Mouse (Mus musculus) heart, embryonic 13.5 days (tissue): ENCODE data around the gene Kif27. TPM values are rescaled to one million over a fixed set of nuclear protein-coding genes. Genes with fewer than 3 reads are reported as not detected.

Experiments used
- ATAC-seq: fragments of 200-750 bp; cut with Nextera tagmentation; 2 replicates; pipeline ENCODE4 v1.8.0; 2017; ENCODE audit warnings: moderate TSS enrichment; ENCODE audit not compliant: insufficient number of reproducible peaks, low FRiP score, low TSS enrichment; ENCODE audit errors: extremely low read depth
- H3K27ac ChIP-seq: fragments of 300-500 bp; sonication (generic); replicated peaks from 2 replicates; pipeline ENCODE4 v1.5.1; 2015; ENCODE audit warnings: moderate library complexity, mild to moderate bottlenecking, inconsistent platforms
- H3K27me3 ChIP-seq: fragments of 300-500 bp; sonication (generic); replicated peaks from 2 replicates; pipeline ENCODE4 v1.6.1; 2015; ENCODE audit warnings: mild to moderate bottlenecking, inconsistent platforms
- H3K36me3 ChIP-seq: fragments of 300-500 bp; sonication (generic); 2 replicates; pipeline ENCODE4 v1.6.1; 2015; ENCODE audit warnings: mild to moderate bottlenecking, inconsistent platforms
- H3K4me1 ChIP-seq: fragments of 300-500 bp; sonication (generic); 2 replicates; pipeline ENCODE4 v1.6.1; 2015; ENCODE audit warnings: inconsistent platforms
- H3K4me2 ChIP-seq: fragments of 300-500 bp; sonication (generic); 2 replicates; pipeline ENCODE4 v1.6.1; 2015; ENCODE audit warnings: inconsistent platforms, mild to moderate bottlenecking, moderate library complexity
- H3K4me3 ChIP-seq: fragments of 300-500 bp; sonication (generic); 2 replicates; pipeline ENCODE4 v1.5.1; 2015; ENCODE audit warnings: moderate library complexity, mild to moderate bottlenecking, inconsistent platforms
- H3K9ac ChIP-seq: fragments of 300-500 bp; sonication (generic); 2 replicates; pipeline ENCODE4 v1.6.1; 2015; ENCODE audit warnings: inconsistent platforms, mild to moderate bottlenecking, moderate library complexity
- H3K9me3 ChIP-seq: fragments of 300-500 bp; sonication (generic); 2 replicates; pipeline ENCODE4 v1.6.1; 2016; ENCODE audit warnings: inconsistent platforms
- WGBS: fragments of 180-500 bp; shearing (Covaris S2); methylation state at CpG from one replicate; pipeline ENCODE4 v1.1.7; 2015; ENCODE audit warnings: mixed read lengths; 5-methylcytosine and 5-hydroxymethylcytosine counted together
- polyA plus RNA-seq: library from polyadenylated mRNA; unstranded; fragments of >200 nt; fragmentation: Nextera tagmentation; extraction: Ambion mirVana; gene quantifications from 2 replicates; pipeline ENCODE4 v1.2.1, GENCODE M21; 2015

Gene Kif27
- polyA plus RNA-seq, 1 experiment from 2014 or later = 0.17 TPM

- Histone ChIP-seq H3K4me2 (peak overlapping the region; percentile 98), H3K36me3 (no peaks in the 10 kb centered on the region), H3K9ac (peak overlapping the region; percentile 84), H3K9me3 (no peaks in the 10 kb centered on the region), H3K4me3 (peak overlapping the region; percentile 76), H3K27ac (0 out of 2 replicates have a peak overlapping the region, but pooled peaks have one; percentile 24), H3K27me3 (peaks cover 8% of the 10 kb centered on the region), H3K4me1 (0 out of 2 replicates have a peak, but pooled peaks cover 3% of the 10 kb centered on the region)
- WGBS = 11% methylated on average over 7 of the region's 7 CpGs
- ATAC-seq = no peak
Observed at GRCm38 (mm10) chr13:58359304-58359653, 357 bp upstream of the Kif27 start.

GRCm38 (mm10) chr13:58352996-58353395 lies 5.9 kb downstream of the Kif27 start:
- Histone ChIP-seq H3K27ac (no peak overlapping the region), H3K4me1 (no peaks in the 10 kb centered on the region), H3K4me3 (no peak overlapping the region), H3K4me2 (no peak overlapping the region), H3K9me3 (no peaks in the 10 kb centered on the region), H3K9ac (no peak overlapping the region), H3K27me3 (peaks cover 7% of the 10 kb centered on the region), H3K36me3 (no peaks in the 10 kb centered on the region)
- ATAC-seq = no peak

- 35% methylated on average over 4 of the region's 4 CpGs for WGBS
- Histone ChIP-seq H3K4me1 (no peaks in the 10 kb centered on the region), H3K4me2 (no peak overlapping the region), H3K9ac (no peak overlapping the region), H3K27me3 (no peaks in the 10 kb centered on the region), H3K9me3 (no peaks in the 10 kb centered on the region), H3K27ac (no peak overlapping the region), H3K4me3 (no peak overlapping the region), H3K36me3 (no peaks in the 10 kb centered on the region)
- ATAC-seq = no peak
Observed at GRCm38 (mm10) chr13:58350606-58351005, 8.3 kb downstream of the Kif27 start.

- 76% methylated on average over 9 of the region's 9 CpGs for WGBS
- Histone ChIP-seq H3K9me3 (no peaks in the 10 kb centered on the region), H3K27ac (no peak overlapping the region)
Observed at GRCm38 (mm10) chr13:58344505-58344904, 14.4 kb downstream of the Kif27 start.

GRCm38 (mm10) chr13:58337456-58337855 lies 21.5 kb downstream of the Kif27 start:
- 70% methylated on average over 12 of the region's 12 CpGs for WGBS
- Histone ChIP-seq H3K27ac (no peak overlapping the region), H3K36me3 (no peaks in the 10 kb centered on the region), H3K9ac (no peak overlapping the region), H3K4me2 (no peak overlapping the region), H3K4me1 (no peaks in the 10 kb centered on the region), H3K9me3 (no peaks in the 10 kb centered on the region), H3K27me3 (no peaks in the 10 kb centered on the region), H3K4me3 (no peak overlapping the region)
- no peak for ATAC-seq

More at GRCm38 (mm10) chr13:58344505-58344904, 14.4 kb downstream of the Kif27 start:
- Histone ChIP-seq H3K4me1 (no peaks in the 10 kb centered on the region), H3K4me2 (no peak overlapping the region), H3K4me3 (no peak overlapping the region), H3K27me3 (no peaks in the 10 kb centered on the region), H3K9ac (no peak overlapping the region), H3K36me3 (no peaks in the 10 kb centered on the region)
- ATAC-seq = no peak

GRCm38 (mm10) chr13:58334116-58334515 lies 24.8 kb downstream of the Kif27 start:
- no peak overlapping the region for H3K9ac ChIP-seq
- no peak overlapping the region for H3K4me2 ChIP-seq
- ATAC-seq = no peak
- 85% methylated on average over 5 of the region's 5 CpGs for WGBS
- H3K4me3 ChIP-seq = no peak overlapping the region
- no peaks in the 10 kb centered on the region for H3K4me1 ChIP-seq
- no peaks in the 10 kb centered on the region for H3K36me3 ChIP-seq
- no peaks in the 10 kb centered on the region for H3K9me3 ChIP-seq
- no peak overlapping the region for H3K27ac ChIP-seq
- no peaks in the 10 kb centered on the region for H3K27me3 ChIP-seq

GRCm38 (mm10) chr13:58317768-58318167 lies 41.2 kb downstream of the Kif27 start:
- Histone ChIP-seq H3K4me2 (no peak overlapping the region), H3K27ac (no peak overlapping the region), H3K4me1 (no peaks in the 10 kb centered on the region), H3K27me3 (no peaks in the 10 kb centered on the region), H3K9me3 (no peaks in the 10 kb centered on the region), H3K9ac (no peak overlapping the region), H3K36me3 (no peaks in the 10 kb centered on the region), H3K4me3 (no peak overlapping the region)
- 48% methylated on average over 2 of the region's 2 CpGs for WGBS
- no peak for ATAC-seq

- no peak for ATAC-seq
- Histone ChIP-seq H3K27ac (no peak overlapping the region), H3K36me3 (no peaks in the 10 kb centered on the region), H3K9me3 (no peaks in the 10 kb centered on the region), H3K9ac (no peak overlapping the region), H3K4me3 (no peak overlapping the region), H3K4me1 (no peaks in the 10 kb centered on the region), H3K27me3 (no peaks in the 10 kb centered on the region), H3K4me2 (no peak overlapping the region)
- WGBS = 45% methylated on average over 6 of the region's 6 CpGs
Observed at GRCm38 (mm10) chr13:58314991-58315390, 43.9 kb downstream of the Kif27 start.

GRCm38 (mm10) chr13:58313758-58314157 lies 45.2 kb downstream of the Kif27 start:
- Histone ChIP-seq H3K4me2 (no peak overlapping the region), H3K36me3 (no peaks in the 10 kb centered on the region), H3K27me3 (no peaks in the 10 kb centered on the region), H3K4me1 (no peaks in the 10 kb centered on the region), H3K27ac (no peak overlapping the region), H3K9ac (no peak overlapping the region), H3K9me3 (no peaks in the 10 kb centered on the region), H3K4me3 (no peak overlapping the region)
- 66% methylated on average over 3 of the region's 3 CpGs for WGBS
- no peak for ATAC-seq

- Histone ChIP-seq H3K9me3 (no peaks in the 10 kb centered on the region), H3K4me1 (no peaks in the 10 kb centered on the region), H3K4me2 (no peak overlapping the region), H3K9ac (no peak overlapping the region), H3K27me3 (no peaks in the 10 kb centered on the region), H3K36me3 (no peaks in the 10 kb centered on the region), H3K4me3 (no peak overlapping the region), H3K27ac (no peak overlapping the region)
- 61% methylated on average over 3 of the region's 3 CpGs for WGBS
- ATAC-seq = no peak
Observed at GRCm38 (mm10) chr13:58311351-58311750, 47.6 kb downstream of the Kif27 start.

GRCm38 (mm10) chr13:58309499-58309898 lies 49.4 kb downstream of the Kif27 start:
- H3K36me3 ChIP-seq = no peaks in the 10 kb centered on the region
- no peaks in the 10 kb centered on the region for H3K27me3 ChIP-seq
- H3K9me3 ChIP-seq = no peaks in the 10 kb centered on the region
- H3K4me2 ChIP-seq = no peak overlapping the region
- no peak overlapping the region for H3K27ac ChIP-seq
- WGBS = 56% methylated on average over 8 of the region's 8 CpGs
- H3K4me3 ChIP-seq = no peak overlapping the region
- ATAC-seq = no peak
- no peaks in the 10 kb centered on the region for H3K4me1 ChIP-seq
- no peak overlapping the region for H3K9ac ChIP-seq

GRCm38 (mm10) chr13:58307453-58307852 lies 51.5 kb downstream of the Kif27 start:
- no peaks in the 10 kb centered on the region for H3K36me3 ChIP-seq
- H3K9ac ChIP-seq = no peak overlapping the region
- no peak overlapping the region for H3K4me2 ChIP-seq
- ATAC-seq = no peak
- H3K4me1 ChIP-seq = no peaks in the 10 kb centered on the region
- H3K27me3 ChIP-seq = no peaks in the 10 kb centered on the region
- H3K9me3 ChIP-seq = no peaks in the 10 kb centered on the region
- H3K27ac ChIP-seq = no peak overlapping the region
- 87% methylated on average over 5 of the region's 5 CpGs for WGBS
- H3K4me3 ChIP-seq = no peak overlapping the region
